Mouse (Mus musculus): ENCODE results near the gene Pvalb.

DNA sequence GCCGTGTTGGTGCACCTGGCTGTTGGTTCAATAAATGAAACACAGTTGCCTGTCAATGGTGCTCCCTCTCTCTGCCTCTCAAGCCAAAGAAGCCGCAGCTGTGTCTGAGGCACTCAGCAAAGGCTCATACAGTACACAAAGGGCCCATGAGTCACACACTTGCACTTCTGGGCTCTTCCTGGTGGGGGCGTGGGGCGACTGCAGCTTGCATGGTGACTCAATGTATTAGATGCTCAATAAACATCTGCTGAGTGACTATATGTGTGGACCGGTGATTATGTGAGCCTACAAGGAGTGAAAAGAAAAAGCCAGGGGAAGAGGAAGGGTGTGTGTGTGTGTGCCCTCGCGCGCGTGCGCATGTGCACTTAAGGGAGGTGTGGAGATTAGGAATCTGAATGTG is 34.5 kb downstream of the Pvalb start:
- TF ChIP-seq CTCF (IDR thresholded peaks at IDR 0.05; ENCODE audit: low read depth, low read length) (peak; percentile 25), POLR2A (IDR thresholded peaks at IDR 0.05; ENCODE audit: insufficient read depth, low read length) (no peak)
